Mouse (Mus musculus): Measurements from ENCODE around the gene Abraxas1. TPM values are rescaled to one million over a fixed set of nuclear protein-coding genes. Genes with fewer than 3 reads are reported as not detected.

Gene Abraxas1
- total and polyA plus RNA-seq, 3 experiments: 14.2 to 26.4 TPM; not detected in 1

DNA sequence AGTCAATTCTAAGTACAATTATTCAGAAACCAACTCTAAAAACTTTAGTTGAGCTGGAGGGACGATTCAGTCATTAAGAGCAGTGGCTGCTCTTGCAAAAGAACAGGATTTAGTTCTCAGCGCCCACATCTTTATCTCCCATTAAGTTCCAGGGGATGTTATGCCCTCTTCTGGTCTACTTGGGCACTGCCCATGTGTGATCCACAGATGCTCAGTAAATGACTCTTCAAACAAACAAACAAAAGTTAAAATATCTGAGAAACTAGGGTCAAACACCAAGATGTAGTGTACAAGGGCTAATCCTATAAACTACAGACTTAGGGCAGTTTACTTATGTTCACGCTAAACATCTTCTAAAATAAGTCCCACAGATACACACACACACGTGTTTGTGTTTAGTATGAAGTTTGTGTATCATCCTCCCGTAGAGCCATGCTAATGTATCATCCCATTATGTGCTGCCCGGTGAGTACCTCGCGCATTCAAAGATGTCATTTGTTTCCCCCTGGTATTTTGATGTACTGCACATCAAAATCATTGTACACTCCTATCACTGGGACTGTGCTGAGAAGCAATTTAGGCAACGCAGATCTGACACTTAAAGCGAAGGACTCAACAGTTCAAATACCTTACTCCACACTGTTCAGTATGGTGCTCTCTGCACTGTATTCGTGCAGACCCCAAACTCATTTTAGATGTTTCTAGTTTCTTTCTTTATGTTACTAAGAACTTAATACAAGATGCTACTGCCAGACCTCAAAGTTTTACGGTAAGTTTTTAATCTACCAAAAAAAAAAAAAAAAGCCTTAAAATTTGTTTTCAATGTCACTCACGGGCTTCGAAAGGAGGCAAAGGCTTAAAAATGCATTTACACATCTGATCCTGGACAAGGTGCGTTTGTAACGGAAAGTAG lies 941 bp downstream of the Abraxas1 start (continued):
- TF ChIP-seq POLR2AphosphoS5 (IDR thresholded peaks at IDR 0.05; ENCODE audit: borderline replicate concordance, low read depth, low read length) (no peak), USF2 (IDR thresholded peaks at IDR 0.05; ENCODE audit: borderline replicate concordance in 1 of 2, insufficient read depth in 1 of 2, low read depth in 1 of 2, low read length in 2 of 2) (no peak), MAX (IDR thresholded peaks at IDR 0.05; ENCODE audit: low read length) (peak; percentile 75)

DNA sequence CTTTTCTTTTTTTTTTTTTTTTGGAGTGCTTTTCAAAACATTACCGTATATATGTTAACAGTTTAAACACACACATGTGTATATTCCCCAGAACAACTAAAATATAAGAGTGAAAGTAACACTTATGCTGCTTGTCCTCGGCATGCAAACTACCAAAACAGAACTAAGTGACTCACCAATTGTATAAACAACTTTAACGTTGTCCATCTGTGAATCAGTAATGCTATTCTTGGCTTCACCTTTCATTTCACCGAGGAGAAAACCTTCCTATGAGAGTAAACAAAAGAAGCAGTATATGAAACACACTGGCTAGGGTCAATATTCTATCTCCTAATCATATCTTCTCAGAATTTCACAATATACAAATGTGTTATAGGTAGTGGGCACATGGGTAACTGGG lies 2.4 kb downstream of the Abraxas1 start:
- TF ChIP-seq POLR2AphosphoS2 (IDR thresholded peaks at IDR 0.05; ENCODE audit: low read length): no peak
- no peak for TF ChIP-seq SMC3 (IDR thresholded peaks at IDR 0.05; ENCODE audit: low read depth, low read length)
- TF ChIP-seq RCOR1 (IDR thresholded peaks at IDR 0.05; ENCODE audit: low read depth, low read length): no peak
- no peak for TF ChIP-seq E2F4 (IDR thresholded peaks at IDR 0.05; ENCODE audit: borderline replicate concordance, low read depth, low read length)
- TF ChIP-seq MYC (IDR thresholded peaks at IDR 0.05; ENCODE audit: low read depth, low read length): no peak
- TF ChIP-seq MXI1 (IDR thresholded peaks at IDR 0.05; ENCODE audit: low read depth, low read length): no peak
- TF ChIP-seq POLR2A (IDR thresholded peaks at IDR 0.05; ENCODE audit: control insufficient read depth in 1 of 2, insufficient read depth in 1 of 2, low read depth in 1 of 2, low read length in 2 of 2, poor library complexity in 1 of 2): no peak
- no peak for TF ChIP-seq NRF1 (IDR thresholded peaks at IDR 0.05; ENCODE audit: insufficient read depth, low read depth, low read length, poor library complexity, severe bottlenecking)
- no peak for TF ChIP-seq HCFC1 (IDR thresholded peaks at IDR 0.05; ENCODE audit: low read depth, low read length)
- no peak for TF ChIP-seq MYB (IDR thresholded peaks at IDR 0.05; ENCODE audit: low read depth, low read length)
- no peak for TF ChIP-seq CHD2 (IDR thresholded peaks at IDR 0.05; ENCODE audit: low read length)
- no peak for TF ChIP-seq GABPA (IDR thresholded peaks at IDR 0.05; ENCODE audit: low read depth, low read length)
- no peak for TF ChIP-seq TAL1 (IDR thresholded peaks at IDR 0.05; ENCODE audit: low read length)
- TF ChIP-seq KAT2A (conservative IDR thresholded peaks at IDR 0.05; ENCODE audit: low read depth, low read length): no peak
- TF ChIP-seq MAX (IDR thresholded peaks at IDR 0.05; ENCODE audit: low read length): no peak
- TF ChIP-seq RAD21 (IDR thresholded peaks at IDR 0.05; ENCODE audit: low read depth, low read length): no peak
- Histone ChIP-seq H3K9ac (ENCODE audit: control insufficient read depth, low read depth, low read length, poor library complexity, severe bottlenecking) (no peak overlapping the region), H3K4me1 (ENCODE audit: control insufficient read depth in 1 of 2, insufficient read depth in 2 of 2, low read length in 2 of 2) (peaks cover 0 to 3% of the 10 kb centered on the region in 2 experiments; a peak in 1 of 4 replicates), H3K36me3 (ENCODE audit: control insufficient read depth in 1 of 2, insufficient read depth in 2 of 2, low read length in 2 of 2) (peaks cover 8 to 12% of the 10 kb centered on the region in 2 experiments), H3K27ac (ENCODE audit: control insufficient read depth, low read depth, low read length) (no peak overlapping the region), H3K79me2 (ENCODE audit: control insufficient read depth, insufficient read depth, low read length, poor library complexity) (peaks cover 12% of the 10 kb centered on the region), H3K9me3 (replicated peaks; ENCODE audit: insufficient read depth, low read length) (no peaks in the 10 kb centered on the region), H3K4me3 (ENCODE audit: control insufficient read depth in 1 of 2, insufficient read depth in 1 of 2, low read depth in 2 of 2, low read length in 2 of 2) (no peak overlapping the region), H3K27me3 (ENCODE audit: control insufficient read depth in 1 of 2, insufficient read depth in 2 of 2, low read length in 2 of 2) (no peaks in the 10 kb centered on the region)
- no peak for DNase-seq (ENCODE audit: low read depth, low spot score)
